Mouse (Mus musculus) intestine, embryonic 15.5 days (tissue): ENCODE results near the gene Mxra7. TPM values are rescaled to one million over a fixed set of nuclear protein-coding genes. Genes with fewer than 3 reads are reported as not detected.
A peak's percentile ranks its signal among the peaks of the same experiment; 100 is the strongest.

ENCODE experiments used
- ATAC-seq: fragments of 200-750 bp; cut with Nextera tagmentation; 2 replicates; pipeline ENCODE4 v1.8.0; 2017; ENCODE audit warnings: moderate TSS enrichment, moderate library complexity
- H3K27ac ChIP-seq: fragments of 300-500 bp; sonication (generic); 2 replicates; pipeline ENCODE4 v1.5.1; 2015; ENCODE audit warnings: mild to moderate bottlenecking, inconsistent platforms
- H3K27me3 ChIP-seq: fragments of 300-500 bp; sonication (generic); replicated peaks from 2 replicates; pipeline ENCODE4 v1.6.1; 2015; ENCODE audit warnings: inconsistent platforms
- H3K36me3 ChIP-seq: fragments of 300-500 bp; sonication (generic); 2 replicates; pipeline ENCODE4 v1.6.1; 2015; ENCODE audit warnings: inconsistent platforms
- H3K4me1 ChIP-seq: fragments of 300-500 bp; sonication (generic); replicated peaks from 2 replicates; pipeline ENCODE4 v1.6.1; 2015; ENCODE audit warnings: inconsistent platforms
- H3K4me2 ChIP-seq: fragments of 300-500 bp; sonication (generic); replicated peaks from 2 replicates; pipeline ENCODE4 v1.6.1; 2015; ENCODE audit warnings: mild to moderate bottlenecking, inconsistent platforms
- H3K4me3 ChIP-seq: fragments of 300-500 bp; sonication (generic); replicated peaks from 2 replicates; pipeline ENCODE4 v1.5.1; 2015; ENCODE audit warnings: inconsistent platforms
- H3K9ac ChIP-seq: fragments of 300-500 bp; sonication (generic); 2 replicates; pipeline ENCODE4 v1.6.1; 2015; ENCODE audit warnings: inconsistent platforms
- H3K9me3 ChIP-seq: fragments of 300-500 bp; sonication (generic); 2 replicates; pipeline ENCODE4 v1.6.1; 2016; ENCODE audit warnings: inconsistent platforms
- WGBS: fragments of 180-500 bp; shearing (Covaris S2); methylation state at CpG from one replicate; pipeline ENCODE4 v1.1.7; 2015; 5-methylcytosine and 5-hydroxymethylcytosine counted together
- polyA plus RNA-seq: library from polyadenylated mRNA; unstranded; fragments of >200 nt; fragmentation: Nextera tagmentation; extraction: Ambion mirVana; gene quantifications from 2 replicates; pipeline ENCODE4 v1.2.1, GENCODE M21; 2015

The Mxra7 gene
- 25.5 and 27.9 TPM in 2 replicates for polyA plus RNA-seq

DNA sequence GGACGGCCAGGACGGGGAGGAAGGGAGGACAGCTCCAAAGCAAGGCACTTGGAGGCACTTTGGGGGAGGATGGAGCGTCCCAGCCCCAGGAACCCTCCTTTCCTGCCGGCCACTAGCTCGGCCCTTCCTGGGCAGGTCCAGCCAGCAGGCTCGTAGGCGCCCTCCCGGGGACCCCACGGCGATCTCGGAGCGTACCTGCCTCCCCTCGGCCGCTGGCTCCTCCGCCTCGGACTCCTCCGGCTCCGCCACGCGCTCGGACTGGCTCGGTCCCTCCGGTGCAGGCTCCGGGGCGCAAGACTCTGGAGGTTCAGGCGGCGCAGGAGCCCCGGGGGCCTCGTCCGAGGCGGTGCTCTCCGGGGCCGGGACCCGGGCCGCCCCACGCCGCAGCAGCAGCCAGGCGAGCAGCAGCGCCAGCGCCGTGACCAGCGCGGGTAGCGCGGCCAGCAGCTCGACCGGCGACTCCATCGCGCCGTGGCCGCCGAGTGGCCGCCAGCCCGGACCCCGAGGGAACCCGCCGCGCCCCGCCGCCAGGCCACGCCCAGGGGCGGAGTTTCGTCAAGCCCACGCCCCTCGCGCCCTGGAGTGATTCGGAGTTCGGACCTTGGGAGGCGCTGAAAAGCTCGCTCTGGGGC lies at the start of gene Mxra7:
TSS of gene Mxra7 (minus strand) at position 513 of the 632 bp plus-strand sequence.
- H3K4me1 ChIP-seq = peaks cover 30% of the 10 kb centered on the region
- H3K27me3 ChIP-seq = no peaks in the 10 kb centered on the region
- 0 out of 2 replicates have a peak, but pooled peaks cover 4% of the 10 kb centered on the region for H3K36me3 ChIP-seq
- peak within 1 kb of the TSS; percentile 82 for H3K4me3 ChIP-seq
- WGBS = under 1% methylated on average over 63 of the region's 71 CpGs
- H3K27ac ChIP-seq = peak within 1 kb of the TSS; percentile 70
- no peaks in the 10 kb centered on the region for H3K9me3 ChIP-seq
- H3K9ac ChIP-seq = peak within 1 kb of the TSS; percentile 90
- ATAC-seq = peak; percentile 85
- H3K4me2 ChIP-seq = peak within 1 kb of the TSS; percentile 85

DNA sequence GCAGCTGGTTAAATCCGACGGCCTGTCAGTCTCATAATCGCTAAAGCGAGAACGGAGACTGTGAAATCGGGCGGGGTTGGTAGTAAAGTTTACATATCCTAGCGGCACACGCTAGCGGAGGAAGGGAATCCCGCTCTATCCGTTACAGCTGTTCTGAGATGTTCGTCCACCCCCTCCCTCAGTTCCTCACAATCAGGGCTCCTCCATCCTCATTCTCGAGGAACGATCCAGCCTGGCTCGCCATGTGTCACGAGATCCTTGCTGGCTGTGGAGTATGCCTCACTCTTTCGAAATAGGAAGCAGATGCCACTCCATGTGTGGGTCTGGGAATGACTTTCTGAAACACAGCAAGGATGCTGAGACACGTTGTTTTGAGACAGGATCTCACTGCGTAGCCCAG lies 46.1 kb upstream of the Mxra7 start:
- ATAC-seq = no peak
- Histone ChIP-seq H3K9ac (no peak overlapping the region), H3K27ac (no peak overlapping the region), H3K9me3 (no peaks in the 10 kb centered on the region), H3K4me1 (no peaks in the 10 kb centered on the region), H3K4me3 (no peak overlapping the region), H3K36me3 (peaks cover 17% of the 10 kb centered on the region), H3K27me3 (no peaks in the 10 kb centered on the region), H3K4me2 (no peak overlapping the region)
- 85% methylated on average over 20 of the region's 20 CpGs for WGBS

DNA sequence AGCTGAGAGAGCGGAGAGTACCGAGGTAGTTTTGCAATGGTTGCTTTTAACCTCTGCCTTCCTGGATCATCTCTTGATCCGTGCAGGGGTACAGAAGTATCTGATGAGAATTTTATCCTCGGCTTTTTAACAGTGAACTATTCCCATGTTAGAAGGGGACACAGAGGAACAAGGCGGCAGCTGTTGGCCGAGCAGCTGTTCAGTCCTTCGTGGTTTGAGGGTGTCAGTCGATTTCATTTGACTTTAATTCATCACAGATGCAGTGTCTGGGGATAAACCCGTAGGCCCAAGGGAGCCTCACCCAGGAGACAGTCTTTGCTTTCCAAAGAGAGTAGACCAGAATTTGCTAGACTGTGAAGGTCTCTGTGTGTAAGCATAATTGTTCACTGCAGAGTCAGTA lies 43.7 kb upstream of the Mxra7 start:
- H3K36me3 ChIP-seq = peaks cover 17% of the 10 kb centered on the region
- H3K4me3 ChIP-seq = no peak overlapping the region
- H3K27ac ChIP-seq = no peak overlapping the region
- ATAC-seq = no peak
- no peak overlapping the region for H3K4me2 ChIP-seq
- no peaks in the 10 kb centered on the region for H3K9me3 ChIP-seq
- 90% methylated on average over 9 of the region's 9 CpGs for WGBS
- no peaks in the 10 kb centered on the region for H3K27me3 ChIP-seq
- no peaks in the 10 kb centered on the region for H3K4me1 ChIP-seq
- H3K9ac ChIP-seq = no peak overlapping the region

DNA sequence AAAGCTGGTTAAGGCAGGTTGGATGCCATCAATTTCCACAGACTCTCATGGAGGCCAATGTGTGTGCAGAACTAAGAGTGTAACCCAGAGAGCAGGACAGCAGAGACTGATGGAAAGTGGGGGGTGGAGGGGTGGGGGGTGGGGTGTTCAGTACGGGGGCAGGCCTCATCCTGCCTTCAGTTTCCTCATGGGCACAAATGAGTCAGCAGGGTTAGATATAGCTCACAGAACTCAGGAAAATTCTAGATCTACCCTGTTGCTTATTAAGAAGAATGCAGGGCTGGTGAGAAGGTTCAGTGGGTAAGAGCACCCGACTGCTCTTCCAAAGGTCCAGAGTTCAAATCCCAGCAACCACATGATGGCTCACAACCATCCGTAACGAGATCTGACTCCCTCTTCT lies 41.8 kb upstream of the Mxra7 start:
- H3K27ac ChIP-seq = no peak overlapping the region
- H3K27me3 ChIP-seq = no peaks in the 10 kb centered on the region
- no peak overlapping the region for H3K4me3 ChIP-seq
- no peaks in the 10 kb centered on the region for H3K4me1 ChIP-seq
- H3K4me2 ChIP-seq = no peak overlapping the region
- H3K36me3 ChIP-seq = peaks cover 26% of the 10 kb centered on the region
- no peak for ATAC-seq
- WGBS = 95% methylated on average over 4 of the region's 4 CpGs
- no peak overlapping the region for H3K9ac ChIP-seq
- H3K9me3 ChIP-seq = no peaks in the 10 kb centered on the region

DNA sequence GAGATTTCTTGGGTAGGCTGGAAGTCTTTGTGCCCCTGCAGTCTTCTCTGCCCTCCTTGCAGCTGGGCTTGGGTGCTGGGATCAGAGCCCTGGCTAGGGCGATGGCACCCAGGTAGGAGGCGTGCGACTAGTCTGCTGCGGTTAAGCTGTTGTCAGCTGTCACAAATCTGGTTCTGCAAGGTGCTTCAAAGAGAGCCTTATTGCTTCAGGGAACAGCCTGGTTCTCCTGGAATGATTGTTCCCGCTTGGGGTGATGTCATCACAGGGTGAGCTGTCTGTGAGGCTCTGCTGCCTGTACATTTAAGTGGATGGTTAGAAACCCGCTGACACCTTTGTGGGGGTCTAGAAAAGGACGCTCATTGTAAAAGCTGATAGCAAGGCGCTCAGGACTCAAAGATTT lies 41.4 kb upstream of the Mxra7 start:
- Histone ChIP-seq H3K9me3 (no peaks in the 10 kb centered on the region), H3K27ac (no peak overlapping the region), H3K9ac (no peak overlapping the region), H3K4me2 (no peak overlapping the region), H3K4me1 (no peaks in the 10 kb centered on the region), H3K36me3 (peaks cover 22% of the 10 kb centered on the region), H3K27me3 (no peaks in the 10 kb centered on the region), H3K4me3 (no peak overlapping the region)
- 77% methylated on average over 8 of the region's 8 CpGs for WGBS
- ATAC-seq = no peak

DNA sequence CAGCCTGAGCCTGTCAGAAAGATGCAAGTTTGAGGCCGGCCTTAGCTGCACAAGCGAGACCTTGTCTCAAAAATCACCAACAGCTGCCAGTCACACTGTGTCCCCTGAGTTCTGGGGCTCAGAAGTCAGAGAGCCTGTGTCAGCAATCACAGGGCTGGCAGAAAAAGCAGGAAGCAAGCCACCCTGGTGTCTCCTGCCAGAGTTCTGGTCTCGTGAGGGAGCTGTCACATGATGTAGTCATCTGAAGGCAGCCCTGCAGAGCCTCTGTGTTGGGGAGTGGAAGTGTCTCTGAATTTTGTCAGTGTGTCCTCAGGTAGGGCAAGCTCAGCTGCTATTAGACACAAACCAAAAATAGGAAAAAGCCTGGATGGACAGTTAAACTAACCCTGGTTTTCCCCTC lies 40.3 kb upstream of the Mxra7 start:
- ATAC-seq = no peak
- WGBS = 81% methylated on average over 3 of the region's 3 CpGs
- H3K9ac ChIP-seq = no peak overlapping the region
- H3K27ac ChIP-seq = no peak overlapping the region
- H3K4me1 ChIP-seq = no peaks in the 10 kb centered on the region
- peaks cover 24% of the 10 kb centered on the region for H3K36me3 ChIP-seq
- H3K9me3 ChIP-seq = no peaks in the 10 kb centered on the region
- no peak overlapping the region for H3K4me3 ChIP-seq
- H3K4me2 ChIP-seq = no peak overlapping the region
- no peaks in the 10 kb centered on the region for H3K27me3 ChIP-seq

DNA sequence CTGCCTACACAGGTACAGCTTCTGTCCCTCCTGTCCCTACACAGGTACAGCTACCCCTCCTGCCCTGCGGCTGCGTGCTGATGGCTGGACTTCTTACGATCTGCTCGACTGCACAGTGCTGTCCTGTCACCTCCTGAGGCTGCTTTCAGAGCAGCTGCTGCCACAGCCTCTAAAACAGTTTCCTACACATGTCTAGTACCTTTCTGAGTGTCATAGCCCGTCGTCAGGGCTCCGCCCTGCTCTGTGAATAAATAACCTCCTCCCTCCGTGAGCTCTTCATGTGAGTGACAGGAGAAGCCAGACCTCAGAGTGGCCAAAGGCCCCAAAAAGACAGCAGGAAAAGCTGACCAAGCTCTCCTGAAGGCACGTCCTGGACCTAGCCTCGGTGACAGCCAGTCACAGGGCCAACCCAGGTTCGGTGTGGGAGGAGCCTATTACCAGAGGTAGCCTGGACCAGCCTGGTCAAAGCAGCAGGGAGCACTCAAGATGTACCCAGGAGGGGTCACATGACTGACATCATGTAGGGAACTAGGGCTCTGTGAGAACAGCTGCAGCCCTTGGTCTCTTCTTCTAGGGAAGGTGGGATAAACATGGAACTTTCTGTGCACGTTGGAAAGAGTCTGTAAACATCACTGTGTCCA lies 38.2 kb upstream of the Mxra7 start:
- Histone ChIP-seq H3K4me2 (no peak overlapping the region), H3K27me3 (no peaks in the 10 kb centered on the region), H3K4me1 (no peaks in the 10 kb centered on the region), H3K9ac (no peak overlapping the region), H3K9me3 (no peaks in the 10 kb centered on the region), H3K4me3 (no peak overlapping the region), H3K27ac (no peak overlapping the region), H3K36me3 (peaks cover 29% of the 10 kb centered on the region)
- ATAC-seq = 0 out of 2 replicates have a peak, but pooled peaks have one; percentile 25
- 68% methylated on average over 12 of the region's 12 CpGs for WGBS

DNA sequence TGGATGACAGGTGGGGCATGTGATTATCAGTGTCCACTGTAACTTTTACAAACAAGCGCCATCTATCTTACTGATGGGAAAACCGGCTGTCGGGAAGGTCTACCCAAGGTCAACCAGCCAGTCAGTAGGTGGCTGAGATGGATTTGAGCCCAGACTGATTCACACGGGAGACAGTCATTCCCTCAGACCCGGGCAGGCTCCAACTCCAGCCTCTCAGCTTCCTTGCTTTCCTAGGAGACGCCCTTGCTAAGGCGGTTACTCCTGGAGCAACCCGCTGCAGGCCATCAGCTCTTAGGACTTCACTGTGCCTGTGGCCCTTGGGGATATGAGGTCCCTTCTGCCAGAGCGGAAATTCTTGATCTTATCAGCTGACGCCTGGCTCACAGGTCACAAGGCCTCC lies 36.6 kb upstream of the Mxra7 start:
- WGBS = 66% methylated on average over 10 of the region's 10 CpGs
- peaks cover 25% of the 10 kb centered on the region for H3K36me3 ChIP-seq
- H3K4me2 ChIP-seq = no peak overlapping the region
- H3K27me3 ChIP-seq = no peaks in the 10 kb centered on the region
- H3K27ac ChIP-seq = no peak overlapping the region
- no peak overlapping the region for H3K4me3 ChIP-seq
- no peaks in the 10 kb centered on the region for H3K4me1 ChIP-seq
- no peaks in the 10 kb centered on the region for H3K9me3 ChIP-seq
- ATAC-seq = no peak
- no peak overlapping the region for H3K9ac ChIP-seq

DNA sequence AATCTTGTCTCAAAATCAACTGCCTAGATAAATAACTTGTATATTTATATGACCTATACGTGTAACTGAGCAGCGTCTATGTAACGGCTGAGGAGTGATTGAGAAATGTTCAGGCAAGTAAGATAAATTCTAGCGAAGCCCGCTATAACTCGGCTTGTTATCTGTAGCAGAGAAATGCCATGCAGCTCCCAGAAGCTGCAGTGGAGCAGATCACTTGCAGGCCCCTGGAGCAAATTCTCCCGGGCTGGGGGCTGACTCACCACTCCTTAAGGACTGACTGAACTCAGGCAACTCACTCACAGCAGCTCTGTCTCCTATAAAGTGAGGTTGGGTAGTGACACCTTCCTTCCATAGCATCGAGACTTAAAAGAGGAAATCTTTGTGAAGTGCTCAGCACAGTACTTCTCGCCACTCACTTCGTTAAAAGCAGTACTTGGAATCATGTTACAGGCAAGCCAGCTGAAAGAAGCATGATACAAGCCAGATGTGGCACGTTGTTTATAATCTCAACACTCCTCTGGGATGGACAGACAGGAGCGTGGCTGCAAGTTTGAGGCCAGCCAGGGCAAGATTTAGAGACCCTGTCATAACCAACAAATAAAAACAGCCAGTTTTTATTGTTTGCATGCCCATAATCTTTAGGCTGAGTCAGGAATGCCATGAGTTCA lies 29.5 kb upstream of the Mxra7 start:
- peaks cover 6% of the 10 kb centered on the region; the same call in 1 of the 2 replicates for H3K36me3 ChIP-seq
- peaks cover 7% of the 10 kb centered on the region for H3K4me1 ChIP-seq
- no peak for ATAC-seq
- no peaks in the 10 kb centered on the region for H3K27me3 ChIP-seq
- 52% methylated on average over 12 of the region's 12 CpGs for WGBS
- no peaks in the 10 kb centered on the region for H3K9me3 ChIP-seq
- H3K9ac ChIP-seq = no peak overlapping the region
- no peak overlapping the region for H3K4me3 ChIP-seq
- H3K4me2 ChIP-seq = no peak overlapping the region
- H3K27ac ChIP-seq = no peak overlapping the region

DNA sequence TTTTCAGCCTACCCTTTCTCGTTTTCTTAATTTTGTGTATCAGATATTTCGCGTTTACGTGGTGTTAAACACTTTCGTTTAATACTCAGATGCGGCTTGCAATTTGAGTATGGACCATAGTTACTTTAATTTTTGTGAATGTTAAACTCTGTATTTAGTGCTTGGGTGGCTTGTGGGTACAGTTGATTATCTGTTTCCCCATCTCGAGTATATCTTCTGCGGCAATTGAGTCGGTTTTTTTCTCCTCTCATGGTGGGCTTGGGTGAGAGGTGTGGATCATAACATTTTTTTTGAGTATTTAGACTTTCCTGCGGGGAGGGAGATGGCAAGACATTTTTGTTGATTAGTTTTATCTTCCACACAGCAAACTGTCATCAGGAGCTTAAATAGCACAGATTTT lies 26.4 kb upstream of the Mxra7 start:
- H3K36me3 ChIP-seq = peaks cover 6% of the 10 kb centered on the region; the same call in 1 of the 2 replicates
- H3K27me3 ChIP-seq = no peaks in the 10 kb centered on the region
- peak overlapping the region; percentile 71 for H3K9ac ChIP-seq
- WGBS = 29% methylated on average over 10 of the region's 10 CpGs
- no peak overlapping the region for H3K27ac ChIP-seq
- H3K4me2 ChIP-seq = peak overlapping the region; percentile 59
- ATAC-seq = no peak
- no peaks in the 10 kb centered on the region for H3K9me3 ChIP-seq
- peak overlapping the region; percentile 99 for H3K4me3 ChIP-seq
- peaks cover 12% of the 10 kb centered on the region for H3K4me1 ChIP-seq

DNA sequence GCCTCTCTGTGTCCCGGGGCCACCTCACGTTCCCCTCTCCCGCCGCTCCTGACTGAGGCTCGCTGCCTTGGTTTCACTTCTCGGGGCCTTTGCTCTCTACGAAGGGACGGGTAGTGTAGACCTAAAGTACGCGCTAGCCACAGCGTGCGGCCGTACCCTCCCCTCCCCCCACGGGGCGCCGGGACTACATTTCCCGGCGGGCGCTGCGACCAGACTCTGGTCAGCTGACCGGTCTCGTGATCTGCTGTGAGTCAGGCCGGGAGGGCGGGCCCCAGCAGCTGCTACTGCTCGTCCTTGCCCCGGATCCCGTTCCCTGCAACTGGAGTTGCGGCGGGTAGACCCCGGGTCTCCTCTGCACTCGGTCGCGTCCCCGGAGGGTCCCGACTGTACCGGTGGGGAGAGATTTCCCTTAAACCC lies 25.7 kb upstream of the Mxra7 start:
- 0% methylated on average over 36 of the region's 36 CpGs for WGBS
- peak overlapping the region; percentile 99 for H3K27ac ChIP-seq
- H3K4me3 ChIP-seq = peak overlapping the region; percentile 99
- 0 out of 2 replicates have a peak, but pooled peaks cover 6% of the 10 kb centered on the region for H3K36me3 ChIP-seq
- no peaks in the 10 kb centered on the region for H3K9me3 ChIP-seq
- peaks cover 12% of the 10 kb centered on the region for H3K4me1 ChIP-seq
- H3K4me2 ChIP-seq = peak overlapping the region; percentile 59
- peak; percentile 90 for ATAC-seq
- H3K9ac ChIP-seq = peak overlapping the region; percentile 71
- H3K27me3 ChIP-seq = no peaks in the 10 kb centered on the region

DNA sequence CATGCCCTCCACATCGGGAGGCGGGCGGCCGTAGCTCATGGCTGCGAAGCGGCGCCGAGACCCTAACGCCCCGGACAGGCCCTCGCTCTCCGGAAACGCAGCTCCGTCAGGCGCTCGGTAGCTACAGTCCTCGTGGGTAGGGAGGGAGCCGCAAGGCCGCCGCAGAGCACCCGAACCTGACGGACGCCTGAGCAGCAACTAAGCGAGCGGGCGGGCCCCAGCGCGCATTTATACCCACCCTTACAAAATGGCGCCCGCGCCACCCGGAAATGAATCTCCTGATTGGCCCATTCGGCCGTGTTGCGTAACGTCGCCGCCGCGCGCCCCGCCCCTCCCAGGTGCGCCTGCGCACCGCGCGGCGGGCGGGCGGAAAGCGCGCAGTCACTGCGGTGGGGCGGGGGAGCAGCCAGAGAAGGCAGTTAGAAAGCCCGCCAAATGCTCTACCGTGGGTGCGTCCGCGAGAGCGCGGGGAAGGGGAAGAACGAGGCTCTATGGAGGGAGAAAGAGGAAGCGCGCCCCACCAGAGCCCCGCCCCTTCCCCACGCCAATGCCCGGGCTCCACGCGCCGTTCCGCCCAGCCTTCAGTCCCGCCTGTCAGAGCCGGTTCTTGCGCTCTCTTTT lies 25.2 kb upstream of the Mxra7 start, which contains the start of gene Srsf2:
TSS of gene Srsf2 (minus strand) at position 204 of the 621 bp plus-strand sequence.
- peak; percentile 90 for ATAC-seq
- H3K9me3 ChIP-seq = no peaks in the 10 kb centered on the region
- peak within 1 kb of the TSS; percentile 62 for H3K4me2 ChIP-seq
- H3K27me3 ChIP-seq = no peaks in the 10 kb centered on the region
- H3K9ac ChIP-seq = peak within 1 kb of the TSS; percentile 99
- peak within 1 kb of the TSS; percentile 99 for H3K4me3 ChIP-seq
- peaks cover 12% of the 10 kb centered on the region for H3K4me1 ChIP-seq
- WGBS = under 1% methylated on average over 66 of the region's 74 CpGs
- 0 out of 2 replicates have a peak, but pooled peaks cover 7% of the 10 kb centered on the region for H3K36me3 ChIP-seq
- H3K27ac ChIP-seq = peak within 1 kb of the TSS; percentile 99
